Mouse (Mus musculus): Measurements from ENCODE around the gene Stard5.

DNA sequence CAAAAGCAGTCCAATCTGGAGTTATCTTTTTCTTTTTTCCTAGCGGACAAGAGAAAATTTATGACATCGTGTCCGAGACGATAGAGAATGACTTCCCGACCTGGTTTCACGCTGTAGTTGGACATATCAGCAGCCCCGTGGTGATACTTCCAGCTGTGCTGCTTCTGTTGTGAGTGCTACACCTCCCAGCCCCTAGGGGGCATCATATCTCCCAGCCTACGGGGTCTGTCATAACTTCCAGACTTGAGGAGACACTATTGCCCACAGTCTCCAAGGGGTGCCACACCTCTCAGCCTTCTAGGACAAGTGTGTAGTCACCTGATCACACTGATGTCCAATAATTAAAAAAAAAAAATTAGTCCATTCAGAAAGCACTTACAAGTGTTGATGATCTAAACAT, 15.9 kb upstream of the Stard5 start:
- TF ChIP-seq CTCF (IDR thresholded peaks at IDR 0.05; ENCODE audit: low read depth) (no peak), EP300 (IDR thresholded peaks at IDR 0.05; ENCODE audit: low read depth) (no peak)
